Mouse (Mus musculus): ENCODE data around the gene E130309D02Rik. TPM values are rescaled to one million over a fixed set of nuclear protein-coding genes. Genes with fewer than 3 reads are reported as not detected.

The E130309D02Rik gene
- polyA plus RNA-seq, 1 experiment from 2014 or later = 43.4 TPM

- 81% methylated on average over 5 of the region's 5 CpGs for WGBS
- Histone ChIP-seq H3K36me3 (peaks cover 96% of the 10 kb centered on the region), H3K27ac (no peak overlapping the region), H3K4me1 (replicated peaks) (peaks cover 24% of the 10 kb centered on the region), H3K9me3 (no peaks in the 10 kb centered on the region), H3K9ac (replicated peaks) (no peak overlapping the region), H3K27me3 (peaks cover 78% of the 10 kb centered on the region), H3K4me2 (replicated peaks) (no peak overlapping the region), H3K4me3 (replicated peaks) (no peak overlapping the region)
- ATAC-seq = no peak
Measured at GRCm38 (mm10) chr5:143255802-143256201, 59.4 kb downstream of the E130309D02Rik start.

DNA sequence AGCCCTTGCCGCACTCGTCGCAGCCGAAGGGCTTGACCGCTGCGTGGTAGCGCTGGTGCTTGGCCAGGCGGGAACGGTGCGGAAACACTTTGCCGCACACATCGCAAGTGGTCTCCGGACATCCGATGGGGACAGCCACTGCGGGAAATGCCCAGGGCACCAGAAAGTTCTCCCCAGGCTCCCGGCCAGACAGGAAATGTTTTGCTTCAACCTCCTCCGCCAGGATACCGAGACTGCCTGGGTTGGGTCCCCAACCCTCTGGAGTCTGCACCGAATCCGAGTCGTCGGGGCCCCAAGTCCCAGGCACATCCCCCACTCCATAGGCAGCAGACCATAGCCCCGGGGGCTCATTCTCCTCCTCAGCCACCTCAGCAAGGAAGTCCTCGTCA is 60.0 kb downstream of the E130309D02Rik start:
- Histone ChIP-seq H3K27me3 (peaks cover 78% of the 10 kb centered on the region), H3K36me3 (peaks cover 90% of the 10 kb centered on the region)
- no peak for ATAC-seq

DNA sequence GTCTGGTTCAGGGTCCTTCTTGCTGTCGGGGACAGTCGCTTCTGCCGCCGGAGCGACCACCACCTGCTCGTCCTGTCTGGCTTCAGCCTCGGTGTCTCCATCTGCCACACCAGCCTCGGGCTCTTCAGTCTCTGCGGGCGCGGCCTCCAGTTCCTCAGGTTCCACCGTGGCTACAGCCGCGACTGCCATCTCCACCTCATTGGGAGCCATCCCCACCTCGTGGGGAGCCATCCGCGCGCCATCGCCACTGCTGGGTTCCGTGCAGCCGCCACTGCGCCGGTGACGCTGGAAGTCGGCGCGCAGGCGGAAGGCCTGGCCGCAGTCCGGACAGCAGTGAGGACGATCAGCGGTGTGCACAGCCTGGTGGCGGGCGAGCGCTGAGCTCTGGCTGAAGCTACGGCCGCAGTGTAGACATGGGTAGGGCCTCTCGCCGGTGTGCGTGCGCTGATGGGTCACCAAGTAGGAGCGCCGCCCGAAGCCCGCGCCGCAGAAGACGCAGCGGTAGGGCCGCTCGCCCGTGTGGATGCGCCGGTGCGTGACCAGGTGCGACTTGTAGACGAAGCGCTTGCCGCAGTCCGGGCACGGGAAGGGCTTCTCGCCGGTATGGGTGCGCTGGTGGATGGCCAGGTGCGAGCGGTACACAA is 60.6 kb downstream of the E130309D02Rik start:
- Histone ChIP-seq H3K9ac (replicated peaks) (peak overlapping the region; percentile 39), H3K36me3 (peaks cover 90% of the 10 kb centered on the region), H3K4me3 (replicated peaks) (peak overlapping the region; percentile 35), H3K27ac (no peak overlapping the region), H3K9me3 (no peaks in the 10 kb centered on the region), H3K4me1 (replicated peaks) (peaks cover 24% of the 10 kb centered on the region), H3K4me2 (replicated peaks) (peak overlapping the region; percentile 55; the same call in 1 of the 2 replicates), H3K27me3 (peaks cover 78% of the 10 kb centered on the region)
- 12% methylated on average over 63 of the region's 66 CpGs for WGBS
- ATAC-seq = peak; percentile 34

More for the DNA sequence above, 60.0 kb downstream of the E130309D02Rik start:
- H3K9me3 ChIP-seq = no peaks in the 10 kb centered on the region
- peaks cover 24% of the 10 kb centered on the region for H3K4me1 ChIP-seq (replicated peaks)
- WGBS = 19% methylated on average over 24 of the region's 24 CpGs
- H3K4me3 ChIP-seq (replicated peaks) = 0 out of 2 replicates have a peak overlapping the region, but pooled peaks have one; percentile 35
- no peak overlapping the region for H3K27ac ChIP-seq
- no peak overlapping the region for H3K4me2 ChIP-seq (replicated peaks)
- H3K9ac ChIP-seq (replicated peaks) = 0 out of 2 replicates have a peak overlapping the region, but pooled peaks have one; percentile 39

DNA sequence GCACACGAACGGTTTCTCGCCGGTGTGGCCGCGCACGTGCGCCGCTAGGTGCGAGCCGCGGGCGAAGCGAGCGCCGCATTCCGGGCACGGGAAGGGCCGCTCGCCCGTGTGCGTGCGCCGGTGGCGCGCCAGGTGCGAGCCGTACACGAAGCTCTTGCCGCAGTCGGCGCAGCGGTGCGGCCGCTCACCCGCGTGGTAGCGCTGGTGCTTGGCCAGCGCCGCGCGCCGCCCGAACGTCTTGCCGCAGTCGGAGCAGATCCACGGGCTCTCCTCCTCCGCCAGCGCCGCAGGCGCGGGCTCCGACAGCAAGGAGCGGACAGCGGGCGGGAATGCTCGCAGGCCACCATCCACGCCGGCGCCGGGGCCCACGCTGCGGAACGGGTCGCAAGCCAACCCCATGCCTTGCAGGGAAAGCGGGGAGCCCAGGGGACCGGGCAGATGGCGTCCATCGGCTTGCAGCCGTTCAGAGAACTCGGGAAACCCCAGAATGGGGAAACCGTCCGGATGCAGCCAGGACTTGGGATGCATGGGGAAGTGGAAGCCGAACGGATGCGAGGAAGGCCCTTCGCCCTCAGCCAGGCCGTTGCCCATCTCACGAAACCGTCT is 61.2 kb downstream of the E130309D02Rik start:
- Histone ChIP-seq H3K27me3 (peaks cover 77% of the 10 kb centered on the region), H3K9ac (replicated peaks) (peak overlapping the region; percentile 44), H3K4me2 (replicated peaks) (peak overlapping the region; percentile 55), H3K27ac (no peak overlapping the region), H3K36me3 (peaks cover 85% of the 10 kb centered on the region), H3K4me1 (replicated peaks) (peaks cover 24% of the 10 kb centered on the region), H3K9me3 (no peaks in the 10 kb centered on the region), H3K4me3 (replicated peaks) (peak overlapping the region; percentile 35)
- ATAC-seq = 0 out of 2 replicates have a peak, but pooled peaks have one; percentile 10
- WGBS = 4% methylated on average over 81 of the region's 81 CpGs

DNA sequence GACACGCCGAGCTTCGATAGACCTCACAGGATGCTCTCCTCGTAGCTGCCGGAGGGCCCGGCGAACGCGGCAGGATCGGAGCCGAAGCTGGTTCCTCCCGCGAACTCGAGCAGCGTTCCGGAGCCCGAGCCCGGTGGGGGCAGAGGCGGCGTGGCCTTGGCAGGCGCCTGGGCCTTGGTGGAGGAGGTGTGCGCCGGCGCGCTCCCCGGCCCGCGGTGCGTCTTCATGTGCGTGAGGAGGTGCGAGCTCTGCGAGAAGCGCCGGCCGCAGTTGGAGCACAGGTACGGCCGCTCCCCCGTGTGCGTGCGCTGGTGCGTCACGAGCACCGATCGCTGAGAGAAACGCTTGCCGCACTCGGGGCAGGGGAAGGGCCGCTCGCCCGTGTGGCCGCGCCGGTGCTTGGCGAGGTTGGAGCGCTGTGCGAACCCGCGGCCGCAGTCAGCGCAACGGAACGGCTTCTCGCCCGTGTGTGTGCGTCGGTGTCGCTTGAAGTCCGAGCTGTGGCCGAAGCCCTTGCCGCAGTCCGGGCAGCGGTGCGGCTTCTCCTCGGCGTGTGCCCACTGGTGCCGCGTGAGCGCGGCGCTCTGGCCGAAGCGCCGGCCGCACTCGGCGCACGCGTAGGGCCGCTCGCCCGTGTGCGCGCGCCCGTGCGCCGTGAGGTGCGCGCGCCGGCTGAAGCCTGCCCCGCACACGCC is 61.8 kb downstream of the E130309D02Rik start:
- H3K36me3 ChIP-seq = peaks cover 84% of the 10 kb centered on the region

GRCm38 (mm10) chr5:143252791-143253185 is 62.4 kb downstream of the E130309D02Rik start:
- H3K4me1 ChIP-seq (replicated peaks) = peaks cover 24% of the 10 kb centered on the region

More for the DNA sequence above, 61.8 kb downstream of the E130309D02Rik start:
- peak overlapping the region; percentile 35 for H3K4me3 ChIP-seq (replicated peaks)
- H3K27ac ChIP-seq = no peak overlapping the region
- H3K4me1 ChIP-seq (replicated peaks) = peaks cover 24% of the 10 kb centered on the region
- H3K27me3 ChIP-seq = peaks cover 71% of the 10 kb centered on the region
- H3K4me2 ChIP-seq (replicated peaks) = peak overlapping the region; percentile 55
- WGBS = 7% methylated on average over 103 of the region's 103 CpGs
- H3K9me3 ChIP-seq = no peaks in the 10 kb centered on the region
- no peak for ATAC-seq
- H3K9ac ChIP-seq (replicated peaks) = peak overlapping the region; percentile 44

DNA sequence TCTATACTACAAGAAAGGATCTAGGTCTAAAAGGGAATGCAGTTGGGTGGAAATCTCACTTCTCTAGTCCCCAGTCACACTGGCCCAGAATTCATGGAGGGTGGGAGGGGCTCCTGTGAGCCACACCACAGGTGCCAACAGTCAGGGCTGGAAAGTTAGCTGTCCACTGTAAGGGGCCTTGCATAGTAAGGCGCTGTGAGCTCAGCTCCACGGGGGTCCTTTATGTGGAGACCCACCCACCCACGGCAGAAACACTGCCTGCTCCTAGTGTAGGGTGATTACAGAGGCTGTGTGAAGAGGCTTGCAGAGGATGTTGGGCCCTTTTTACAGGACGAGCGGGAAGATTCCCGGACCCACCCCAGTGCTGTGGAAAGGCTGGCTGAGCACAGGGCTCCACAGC is 63.1 kb downstream of the E130309D02Rik start:
- Histone ChIP-seq H3K36me3 (peaks cover 83% of the 10 kb centered on the region), H3K9ac (replicated peaks) (no peak overlapping the region), H3K4me2 (replicated peaks) (no peak overlapping the region), H3K27ac (no peak overlapping the region), H3K27me3 (peaks cover 58% of the 10 kb centered on the region), H3K4me1 (replicated peaks) (peaks cover 24% of the 10 kb centered on the region), H3K9me3 (no peaks in the 10 kb centered on the region), H3K4me3 (replicated peaks) (no peak overlapping the region; the same call in 1 of the 2 replicates)
- WGBS = 56% methylated on average over 6 of the region's 6 CpGs
- no peak; the same call in 1 of the 2 replicates for ATAC-seq

More at GRCm38 (mm10) chr5:143252791-143253185, 62.4 kb downstream of the E130309D02Rik start:
- H3K27ac ChIP-seq = no peak overlapping the region
- H3K4me3 ChIP-seq (replicated peaks) = peak overlapping the region; percentile 35; the same call in 1 of the 2 replicates
- H3K9ac ChIP-seq (replicated peaks) = no peak overlapping the region
- H3K36me3 ChIP-seq = peaks cover 84% of the 10 kb centered on the region
- H3K9me3 ChIP-seq = no peaks in the 10 kb centered on the region
- no peak for ATAC-seq
- WGBS = 30% methylated on average over 18 of the region's 18 CpGs
- peaks cover 65% of the 10 kb centered on the region for H3K27me3 ChIP-seq
- H3K4me2 ChIP-seq (replicated peaks) = no peak overlapping the region; the same call in 1 of the 2 replicates

Other genes starting within 250 kb of the E130309D02Rik start
- 34.9 and 36.9 TPM in 2 replicates for gene Rnf216, start 202.4 kb downstream of the E130309D02Rik start, polyA plus RNA-seq (2015; fragmentation: Nextera tagmentation; extraction: Ambion mirVana)
- gene Olfr718-ps1, start 167.8 kb downstream of the E130309D02Rik start, polyA plus RNA-seq (2015; fragmentation: Nextera tagmentation; extraction: Ambion mirVana) = 0.06 and 0.07 TPM in 2 replicates
- 15.9 and 16.2 TPM in 2 replicates for gene Rbak, start 134.6 kb downstream of the E130309D02Rik start, polyA plus RNA-seq (2015; fragmentation: Nextera tagmentation; extraction: Ambion mirVana)
- 0.09 TPM in 1 of 2 replicates, not detected in the other for gene Spdye4b, start 134.3 kb downstream of the E130309D02Rik start, polyA plus RNA-seq (2015; fragmentation: Nextera tagmentation; extraction: Ambion mirVana)
- gene Spdye4a, start 88.5 kb downstream of the E130309D02Rik start, polyA plus RNA-seq (2015; fragmentation: Nextera tagmentation; extraction: Ambion mirVana) = not detected in 2 replicates
- gene Zfp12, start 80.2 kb downstream of the E130309D02Rik start, polyA plus RNA-seq (2015; fragmentation: Nextera tagmentation; extraction: Ambion mirVana) = 24.3 and 25.1 TPM in 2 replicates
- 8.2 and 12.1 TPM in 2 replicates for gene Zfp316, start 45.3 kb downstream of the E130309D02Rik start, polyA plus RNA-seq (2015; fragmentation: Nextera tagmentation; extraction: Ambion mirVana)
- 0.05 and 0.06 TPM in 2 replicates for gene Zfp853, start 21.7 kb downstream of the E130309D02Rik start, polyA plus RNA-seq (2015; fragmentation: Nextera tagmentation; extraction: Ambion mirVana)
- 77.1 and 83.8 TPM in 2 replicates for gene Zdhhc4, start 13.9 kb upstream of the E130309D02Rik start, polyA plus RNA-seq (2015; fragmentation: Nextera tagmentation; extraction: Ambion mirVana)
- 0.19 and 0.36 TPM in 2 replicates for gene Grid2ip, start 42.0 kb upstream of the E130309D02Rik start, polyA plus RNA-seq (2015; fragmentation: Nextera tagmentation; extraction: Ambion mirVana)
- 138 and 141 TPM in 2 replicates for gene Kdelr2, start 88.5 kb upstream of the E130309D02Rik start, polyA plus RNA-seq (2015; fragmentation: Nextera tagmentation; extraction: Ambion mirVana)
- gene Daglb, start 149.2 kb upstream of the E130309D02Rik start, polyA plus RNA-seq (2015; fragmentation: Nextera tagmentation; extraction: Ambion mirVana) = 16.9 and 17.5 TPM in 2 replicates
- 334 and 373 TPM in 2 replicates for gene Rac1, start 212.7 kb upstream of the E130309D02Rik start, polyA plus RNA-seq (2015; fragmentation: Nextera tagmentation; extraction: Ambion mirVana)